Mouse (Mus musculus): ENCODE data around the gene Spdl1. TPM values are rescaled to one million over a fixed set of nuclear protein-coding genes. Genes with fewer than 3 reads are reported as not detected.

The Spdl1 gene
- polyA plus RNA-seq, 1 experiment from 2014 or later: 5.0 TPM

- no peak overlapping the region for H3K4me3 ChIP-seq (ENCODE audit: low read depth, low read length)
- H3K27ac ChIP-seq (replicated peaks): no peak overlapping the region
- H3K27me3 ChIP-seq (ENCODE audit: control insufficient read depth, insufficient read depth, low read length): no peaks in the 10 kb centered on the region
- no peak for DNase-seq (ENCODE audit: low spot score)
- no peak for ATAC-seq (ENCODE audit: low FRiP score, low TSS enrichment)
- 72% methylated on average over 4 of the region's 4 CpGs for WGBS
- H3K9me3 ChIP-seq (ENCODE audit: control insufficient read depth, low read length): no peaks in the 10 kb centered on the region
- H3K4me1 ChIP-seq (replicated peaks; ENCODE audit: control insufficient read depth, insufficient read depth): no peaks in the 10 kb centered on the region
- no peak for TF ChIP-seq EP300 (optimal IDR thresholded peaks at IDR 0.05)
- no peak for TF ChIP-seq CTCF (IDR thresholded peaks at IDR 0.05; ENCODE audit: low read depth)
- H3K4me2 ChIP-seq (replicated peaks; ENCODE audit: low read depth): no peak overlapping the region
- no peaks in the 10 kb centered on the region for H3K36me3 ChIP-seq (ENCODE audit: control insufficient read depth, insufficient read depth, low read length)
- no peak overlapping the region for H3K9ac ChIP-seq (ENCODE audit: low read length)
These were observed 53.5 kb downstream of the Spdl1 start for GRCm38 (mm10) chr11:34779966-34780365.

DNA sequence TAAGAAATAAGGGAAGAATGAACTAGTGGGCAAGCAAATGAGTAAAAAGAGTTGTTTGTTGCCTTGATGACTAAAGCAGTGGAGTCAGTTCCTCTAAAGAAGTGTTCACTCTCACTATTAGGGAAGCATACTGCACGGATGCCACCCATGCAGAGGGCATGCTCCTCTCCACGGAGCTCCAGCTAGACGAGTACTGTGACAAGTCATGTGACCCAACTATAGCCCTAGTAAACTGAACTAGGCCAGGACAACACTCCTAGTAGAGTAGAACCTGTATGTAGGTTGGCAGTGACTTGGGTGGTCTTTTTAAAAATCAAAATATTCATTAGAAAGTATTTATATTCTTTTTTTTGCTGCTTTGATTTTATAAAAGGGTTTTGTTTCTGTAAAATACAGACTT is 55.1 kb downstream of the Spdl1 start:
- ATAC-seq (ENCODE audit: low FRiP score, low TSS enrichment): no peak
- Histone ChIP-seq H3K4me1 (replicated peaks; ENCODE audit: control insufficient read depth, insufficient read depth) (no peaks in the 10 kb centered on the region), H3K4me2 (replicated peaks; ENCODE audit: low read depth) (no peak overlapping the region), H3K9ac (ENCODE audit: low read length) (no peak overlapping the region), H3K4me3 (ENCODE audit: low read depth, low read length) (no peak overlapping the region), H3K36me3 (ENCODE audit: control insufficient read depth, insufficient read depth, low read length) (no peaks in the 10 kb centered on the region), H3K9me3 (ENCODE audit: control insufficient read depth, low read length) (no peaks in the 10 kb centered on the region), H3K27me3 (ENCODE audit: control insufficient read depth, insufficient read depth, low read length) (no peaks in the 10 kb centered on the region), H3K27ac (replicated peaks) (no peak overlapping the region)
- no peak for DNase-seq (ENCODE audit: low spot score)
- WGBS: 73% methylated on average over 3 of the region's 3 CpGs
- no peak for TF ChIP-seq EP300 (optimal IDR thresholded peaks at IDR 0.05)
- TF ChIP-seq CTCF (IDR thresholded peaks at IDR 0.05; ENCODE audit: low read depth): no peak

DNA sequence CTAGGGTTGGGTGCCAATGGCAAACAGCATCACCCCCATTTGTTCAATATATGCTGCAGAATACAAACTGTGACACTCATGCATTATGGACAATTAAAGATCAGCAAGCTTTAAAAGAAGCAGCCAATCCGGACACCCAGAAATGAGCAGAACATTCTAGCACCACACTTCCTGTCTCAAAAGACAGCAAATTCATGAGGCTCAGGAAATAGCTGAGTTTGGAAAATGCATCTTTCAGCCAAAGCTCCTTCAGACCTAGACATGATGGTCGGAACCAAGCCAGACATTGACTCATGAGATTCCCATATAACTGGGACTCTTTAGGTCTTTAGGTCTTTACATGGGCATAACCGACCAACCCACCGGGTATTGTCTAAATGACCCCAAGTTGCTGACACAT is 55.9 kb downstream of the Spdl1 start:
- no peak overlapping the region for H3K4me2 ChIP-seq (replicated peaks; ENCODE audit: low read depth)
- 94% methylated on average over 4 of the region's 4 CpGs for WGBS

DNA sequence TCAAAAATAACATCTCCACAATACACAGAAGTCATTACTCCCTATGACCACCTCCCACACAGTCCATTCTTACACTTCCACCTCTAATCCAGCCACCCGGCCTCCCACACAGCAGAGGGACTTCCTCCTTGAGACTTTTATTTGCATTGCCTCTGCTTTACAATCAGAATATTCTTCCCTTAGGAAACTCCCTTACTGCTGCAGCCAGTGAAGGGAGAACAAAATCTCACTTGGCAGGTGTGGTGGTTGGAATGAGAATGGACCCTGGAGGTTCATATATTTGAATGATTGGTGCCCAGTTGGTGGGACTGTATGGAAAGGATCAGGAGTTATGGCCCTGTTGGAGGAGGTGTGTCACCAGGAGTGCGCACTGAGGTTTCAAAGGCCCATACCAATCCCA is 57.4 kb downstream of the Spdl1 start:
- WGBS: 59% methylated on average over 2 of the region's 2 CpGs

More for the DNA sequence above, 55.9 kb downstream of the Spdl1 start:
- DNase-seq (ENCODE audit: low spot score) (no peak), ATAC-seq (ENCODE audit: low FRiP score, low TSS enrichment) (no peak)
- H3K4me1 ChIP-seq (replicated peaks; ENCODE audit: control insufficient read depth, insufficient read depth): no peaks in the 10 kb centered on the region
- H3K9me3 ChIP-seq (ENCODE audit: control insufficient read depth, low read length): no peaks in the 10 kb centered on the region
- TF ChIP-seq EP300 (optimal IDR thresholded peaks at IDR 0.05) (no peak), CTCF (IDR thresholded peaks at IDR 0.05; ENCODE audit: low read depth) (no peak)
- no peak overlapping the region for H3K9ac ChIP-seq (ENCODE audit: low read length)
- H3K27ac ChIP-seq (replicated peaks): no peak overlapping the region
- H3K27me3 ChIP-seq (ENCODE audit: control insufficient read depth, insufficient read depth, low read length): no peaks in the 10 kb centered on the region
- no peaks in the 10 kb centered on the region for H3K36me3 ChIP-seq (ENCODE audit: control insufficient read depth, insufficient read depth, low read length)
- H3K4me3 ChIP-seq (ENCODE audit: low read depth, low read length): no peak overlapping the region

DNA sequence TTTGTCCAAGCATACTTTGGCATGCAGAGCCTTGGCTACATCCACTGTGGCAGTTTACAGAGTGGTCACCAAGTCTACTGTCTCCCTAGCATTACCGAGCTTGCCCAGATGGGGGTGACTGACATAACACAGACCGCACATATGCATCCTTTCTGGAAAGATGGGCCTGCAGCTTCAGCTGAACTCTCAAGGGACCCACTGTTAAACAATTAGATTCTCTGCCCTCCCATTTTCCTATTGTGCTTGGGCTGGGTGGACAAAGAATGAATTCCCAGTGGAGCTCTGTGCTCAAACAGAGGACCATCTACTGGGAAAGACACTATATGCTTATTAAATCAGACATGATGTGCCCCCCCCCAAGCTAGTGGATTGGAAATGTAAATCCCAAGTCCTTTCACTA is 58.8 kb downstream of the Spdl1 start:
- Histone ChIP-seq H3K27ac (replicated peaks) (no peak overlapping the region), H3K9ac (ENCODE audit: low read length) (no peak overlapping the region), H3K9me3 (ENCODE audit: control insufficient read depth, low read length) (no peaks in the 10 kb centered on the region), H3K4me3 (ENCODE audit: low read depth, low read length) (no peak overlapping the region), H3K4me1 (replicated peaks; ENCODE audit: control insufficient read depth, insufficient read depth) (no peaks in the 10 kb centered on the region), H3K36me3 (ENCODE audit: control insufficient read depth, insufficient read depth, low read length) (no peaks in the 10 kb centered on the region), H3K4me2 (replicated peaks; ENCODE audit: low read depth) (no peak overlapping the region), H3K27me3 (ENCODE audit: control insufficient read depth, insufficient read depth, low read length) (no peaks in the 10 kb centered on the region)
- TF ChIP-seq CTCF (IDR thresholded peaks at IDR 0.05; ENCODE audit: low read depth): no peak
- no peak for TF ChIP-seq EP300 (optimal IDR thresholded peaks at IDR 0.05)
- DNase-seq (ENCODE audit: low spot score) (no peak), ATAC-seq (ENCODE audit: low FRiP score, low TSS enrichment) (no peak)
- 70% methylated on average over 2 of the region's 2 CpGs for WGBS

More for the DNA sequence above, 57.4 kb downstream of the Spdl1 start:
- Histone ChIP-seq H3K4me3 (ENCODE audit: low read depth, low read length) (no peak overlapping the region), H3K9ac (ENCODE audit: low read length) (no peak overlapping the region), H3K9me3 (ENCODE audit: control insufficient read depth, low read length) (no peaks in the 10 kb centered on the region), H3K4me1 (replicated peaks; ENCODE audit: control insufficient read depth, insufficient read depth) (no peaks in the 10 kb centered on the region), H3K27ac (replicated peaks) (no peak overlapping the region), H3K36me3 (ENCODE audit: control insufficient read depth, insufficient read depth, low read length) (no peaks in the 10 kb centered on the region), H3K4me2 (replicated peaks; ENCODE audit: low read depth) (no peak overlapping the region), H3K27me3 (ENCODE audit: control insufficient read depth, insufficient read depth, low read length) (no peaks in the 10 kb centered on the region)
- no peak for ATAC-seq (ENCODE audit: low FRiP score, low TSS enrichment)
- DNase-seq (ENCODE audit: low spot score): no peak
- TF ChIP-seq EP300 (optimal IDR thresholded peaks at IDR 0.05) (no peak), CTCF (IDR thresholded peaks at IDR 0.05; ENCODE audit: low read depth) (no peak)

GRCm38 (mm10) chr11:34773304-34773895 is 60.0 kb downstream of the Spdl1 start:
- 83% methylated on average over 9 of the region's 9 CpGs for WGBS
- no peaks in the 10 kb centered on the region for H3K36me3 ChIP-seq (ENCODE audit: control insufficient read depth, insufficient read depth, low read length)

More at GRCm38 (mm10) chr11:34773304-34773895, 60.0 kb downstream of the Spdl1 start:
- Histone ChIP-seq H3K27me3 (ENCODE audit: control insufficient read depth, insufficient read depth, low read length) (no peaks in the 10 kb centered on the region), H3K4me2 (replicated peaks; ENCODE audit: low read depth) (no peak overlapping the region), H3K9ac (ENCODE audit: low read length) (no peak overlapping the region), H3K27ac (replicated peaks) (no peak overlapping the region), H3K4me3 (ENCODE audit: low read depth, low read length) (no peak overlapping the region), H3K9me3 (ENCODE audit: control insufficient read depth, low read length) (no peaks in the 10 kb centered on the region), H3K4me1 (replicated peaks; ENCODE audit: control insufficient read depth, insufficient read depth) (no peaks in the 10 kb centered on the region)
- no peak for ATAC-seq (ENCODE audit: low FRiP score, low TSS enrichment)
- no peak for DNase-seq (ENCODE audit: low spot score)
- TF ChIP-seq EP300 (optimal IDR thresholded peaks at IDR 0.05) (no peak), CTCF (IDR thresholded peaks at IDR 0.05; ENCODE audit: low read depth) (no peak)
